ENCODE assay signal across 23 mouse cellular contexts in the genomic region with DNA sequence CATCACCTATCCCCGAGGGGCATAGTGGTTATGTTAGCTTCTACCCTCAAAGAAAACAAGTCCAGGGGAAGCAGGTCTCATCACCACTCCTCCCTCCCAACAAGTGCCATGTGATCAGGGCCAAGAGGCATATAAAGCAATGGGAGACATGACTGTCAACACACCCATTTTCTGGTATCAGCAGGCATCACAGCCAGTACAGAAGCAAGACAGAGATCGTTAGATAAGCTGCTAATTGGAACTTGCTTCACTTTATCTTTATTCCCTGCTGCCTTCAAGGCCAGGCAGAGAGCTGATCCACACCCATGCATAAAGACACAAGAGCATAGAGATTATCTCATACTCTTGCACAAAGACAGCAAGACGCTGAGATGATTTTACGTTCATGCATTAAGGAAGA. TPM values are rescaled to one million over a fixed set of nuclear protein-coding genes. Genes with fewer than 3 reads are reported as not detected.
DNase-seq lines count a peak whose midpoint lies in the region; ATAC-seq and TF ChIP-seq lines count a peak whose summit lies in the region.
"Had no signal": no experiment of that assay in that cellular context is flagged by ENCODE, and none has a peak within 500 bp of the region (broad histone marks: within the 10 kb centered on the region; RNA-seq: fewer than 3 reads in every experiment).

No protein-coding gene starts in this region.

- no peaks in the 10 kb centered on the region for H3K36me3 ChIP-seq in liver, embryonic 13.5 days
- H3K36me3 ChIP-seq in liver, postnatal 0 days (replicated peaks; ENCODE audit: insufficient read depth, low read length): no peaks in the 10 kb centered on the region
- H3K36me3 ChIP-seq: embryonic facial prominence, embryonic 13.5 days; heart, embryonic 10.5 days; hindbrain, embryonic 12.5 days had no signal

- TF ChIP-seq EP300 in liver, postnatal 0 days (IDR thresholded peaks at IDR 0.05; ENCODE audit: low read depth): 0 out of 2 replicates have a peak, but pooled peaks have one; percentile 26

- WGBS in liver, embryonic 13.5 days (ENCODE audit: insufficient replicate concordance): 29% methylated on average over 4 of the region's 4 CpGs
- 52% methylated on average over 4 of the region's 4 CpGs for WGBS in liver, postnatal 0 days (ENCODE audit: insufficient replicate concordance)

- no peak for TF ChIP-seq CTCF in liver, postnatal 0 days (IDR thresholded peaks at IDR 0.05; ENCODE audit: low read depth)

- H3K9me3 ChIP-seq in liver, embryonic 13.5 days (replicated peaks): no peaks in the 10 kb centered on the region
- H3K9me3 ChIP-seq in liver, postnatal 0 days (ENCODE audit: low read length): no peaks in the 10 kb centered on the region
- H3K9me3 ChIP-seq: embryonic facial prominence, embryonic 13.5 days; forebrain, embryonic 13.5 days; heart, embryonic 10.5 days; hindbrain, embryonic 12.5 days had no signal

- no peak overlapping the region for H3K9ac ChIP-seq in liver, embryonic 13.5 days
- H3K9ac ChIP-seq in liver, postnatal 0 days (replicated peaks): no peak overlapping the region
- H3K9ac ChIP-seq: embryonic facial prominence, embryonic 13.5 days; forebrain, embryonic 13.5 days; hindbrain, embryonic 12.5 days had no signal

- peak; percentile 8 for DNase-seq in c-Kit-positive CD71-positive TER-119-positive erythroid progenitor cells, embryonic 14.5 days (ENCODE audit: low spot score)
- DNase-seq in liver, embryonic 13.5 days: peak; percentile 3
- no peak for DNase-seq in liver, postnatal 0 days
- no peak for DNase-seq in cerebellum, adult 11 months
- no peak for DNase-seq in right cerebral cortex, adult 18-20 months
- DNase-seq in urinary bladder, postnatal 36 days (ENCODE audit: low spot score in 2 of 2): no peak
- no peak for DNase-seq in cerebellum, adult 8-10 months
- DNase-seq: adrenal gland, postnatal 10 days; cerebellum, adult 2 months; cerebellum, postnatal 25 days; gastrocnemius, postnatal 10 days; heart, adult 18-20 months; heart, postnatal 10 days; heart, postnatal 4 days had no signal

- no peak overlapping the region; the same call in 1 of the 2 replicates for H3K27ac ChIP-seq in liver, embryonic 13.5 days
- H3K27ac ChIP-seq in liver, postnatal 0 days (ENCODE audit: low read depth): no peak overlapping the region
- H3K27ac ChIP-seq: embryonic facial prominence, embryonic 13.5 days; forebrain, embryonic 13.5 days; heart, embryonic 10.5 days; hindbrain, embryonic 12.5 days had no signal

- no peaks in the 10 kb centered on the region for H3K27me3 ChIP-seq in liver, embryonic 13.5 days
- no peaks in the 10 kb centered on the region for H3K27me3 ChIP-seq in liver, postnatal 0 days (ENCODE audit: insufficient read depth, low read length)
- H3K27me3 ChIP-seq: embryonic facial prominence, embryonic 13.5 days; forebrain, embryonic 13.5 days; hindbrain, embryonic 12.5 days had no signal

- H3K4me1 ChIP-seq in liver, embryonic 13.5 days (replicated peaks): peaks cover 9% of the 10 kb centered on the region
- H3K4me1 ChIP-seq in liver, postnatal 0 days (ENCODE audit: insufficient read depth): no peaks in the 10 kb centered on the region
- H3K4me1 ChIP-seq: embryonic facial prominence, embryonic 13.5 days; forebrain, embryonic 13.5 days; heart, embryonic 10.5 days; hindbrain, embryonic 12.5 days had no signal

- no peak overlapping the region for H3K4me2 ChIP-seq in liver, embryonic 13.5 days
- H3K4me2 ChIP-seq in liver, postnatal 0 days (ENCODE audit: low read depth, low read length): no peak overlapping the region
- H3K4me2 ChIP-seq: embryonic facial prominence, embryonic 13.5 days; forebrain, embryonic 13.5 days; hindbrain, embryonic 12.5 days had no signal

- no peak overlapping the region for H3K4me3 ChIP-seq in liver, embryonic 13.5 days (replicated peaks)
- no peak overlapping the region for H3K4me3 ChIP-seq in liver, postnatal 0 days (ENCODE audit: low read depth, low read length)
- H3K4me3 ChIP-seq: embryonic facial prominence, embryonic 13.5 days; forebrain, embryonic 13.5 days; heart, embryonic 10.5 days; hindbrain, embryonic 12.5 days had no signal

- peak; percentile 92 for ATAC-seq in liver, embryonic 13.5 days (ENCODE audit: low read depth)
- peak; percentile 44 for ATAC-seq in liver, postnatal 0 days
- ATAC-seq: forebrain, embryonic 13.5 days; hindbrain, embryonic 16.5 days; inflammation-experienced regulatory T-cells, adult 6 months had no signal

RNA-seq across cellular contexts. Expression of a gene that starts 34.2 kb away (rescaled TPM):
- polyA plus RNA-seq in liver, embryonic 13.5 days (2015; fragmentation: Nextera tagmentation; extraction: Ambion mirVana): not detected in 2 replicates
- polyA plus RNA-seq in liver, postnatal 0 days (2015; fragmentation: Nextera tagmentation; extraction: Ambion mirVana): not detected in 2 replicates
- polyA plus RNA-seq: brain, embryonic 14.5 days; cerebellum, adult 2 months; cortical plate, adult 2 months; embryonic facial prominence, embryonic 13.5 days; forebrain, embryonic 13.5 days; heart, embryonic 10.5 days; heart, embryonic 14.5 days; hindbrain, embryonic 12.5 days; hindbrain, embryonic 16.5 days; inflammation-experienced regulatory T-cells, adult 6 months had no signal

RNA-seq across cellular contexts. Expression of a gene that starts 43.6 kb away (rescaled TPM):
- polyA plus RNA-seq in liver, embryonic 13.5 days (2015; fragmentation: Nextera tagmentation; extraction: Ambion mirVana): 19.6 and 21.3 TPM in 2 replicates
- 49.1 and 49.2 TPM in 2 replicates for polyA plus RNA-seq in liver, postnatal 0 days (2015; fragmentation: Nextera tagmentation; extraction: Ambion mirVana)
- polyA plus RNA-seq: brain, embryonic 14.5 days; cerebellum, adult 2 months; cortical plate, adult 2 months; embryonic facial prominence, embryonic 13.5 days; forebrain, embryonic 13.5 days; heart, embryonic 14.5 days; hindbrain, embryonic 12.5 days; hindbrain, embryonic 16.5 days had no signal

Comparison
In these comparisons a context has a peak if more than half of its experiments do, and no peak if none do; other contexts are left out.
1. DNase-seq: peak in c-Kit-positive CD71-positive TER-119-positive erythroid progenitor cells, embryonic 14.5 days (single experiment) and liver, embryonic 13.5 days (single experiment); none in liver, postnatal 0 days (single experiment), cerebellum, adult 11 months (single experiment), right cerebral cortex, adult 18-20 months (single experiment), urinary bladder, postnatal 36 days (0 of 2) and cerebellum, adult 8-10 months (single experiment).